Mouse (Mus musculus) neural tube, embryonic 11.5 days (tissue): ENCODE results near the gene Pgpep1l. TPM values are rescaled to one million over a fixed set of nuclear protein-coding genes. Genes with fewer than 3 reads are reported as not detected.

Experiments used
- ATAC-seq: fragments of 200-750 bp; cut with Nextera tagmentation; 2 replicates; pipeline ENCODE4 v1.8.0; 2017; ENCODE audit warnings: moderate number of reproducible peaks, mild to moderate bottlenecking, moderate TSS enrichment, moderate library complexity; ENCODE audit not compliant: insufficient read depth, low FRiP score, low TSS enrichment
- DNase-seq: peaks from one replicate; pipeline ENCODE4 v3.0.0-alpha.2; 2015; ENCODE audit warnings: low spot score
- H3K27ac ChIP-seq: fragments of 300-500 bp; sonication (generic); 2 replicates; pipeline ENCODE4 v1.5.1; 2014; ENCODE audit warnings: low read depth, mild to moderate bottlenecking, low read length
- H3K27me3 ChIP-seq: fragments of 300-500 bp; sonication (generic); 2 replicates; pipeline ENCODE4 v1.6.1; 2014; ENCODE audit warnings: mild to moderate bottlenecking, low read length, mixed read lengths; ENCODE audit not compliant: control insufficient read depth, insufficient read depth
- H3K36me3 ChIP-seq: fragments of 300-500 bp; sonication (generic); 2 replicates; pipeline ENCODE4 v1.6.1; 2014; ENCODE audit warnings: mild to moderate bottlenecking, low read length, moderate library complexity, mixed read lengths; ENCODE audit not compliant: control insufficient read depth, insufficient read depth
- H3K4me1 ChIP-seq: fragments of 300-500 bp; sonication (generic); 2 replicates; pipeline ENCODE4 v1.6.1; 2014; ENCODE audit warnings: low read length, mixed read lengths; ENCODE audit not compliant: control insufficient read depth, insufficient read depth
- H3K4me2 ChIP-seq: fragments of 300-500 bp; sonication (generic); 2 replicates; pipeline ENCODE4 v1.6.1; 2014; ENCODE audit warnings: low read depth, mild to moderate bottlenecking, moderate library complexity
- H3K4me3 ChIP-seq: fragments of 300-500 bp; sonication (generic); 2 replicates; pipeline ENCODE4 v1.5.1; 2014; ENCODE audit warnings: low read depth, low read length
- H3K9ac ChIP-seq: fragments of 300-500 bp; sonication (generic); 2 replicates; pipeline ENCODE4 v1.6.1; 2014; ENCODE audit warnings: mild to moderate bottlenecking, low read length
- H3K9me3 ChIP-seq: fragments of 300-500 bp; sonication (generic); 2 replicates; pipeline ENCODE4 v1.6.1; 2016; ENCODE audit warnings: low read length; ENCODE audit not compliant: control insufficient read depth
- WGBS: fragments of 180-500 bp; shearing (Covaris S2); extraction: QIAGEN DNeasy Blood & Tissue Kit; methylation state at CpG from one replicate; pipeline ENCODE4 v1.1.7; 2014; 5-methylcytosine and 5-hydroxymethylcytosine counted together
- polyA plus RNA-seq: library from polyadenylated mRNA; unstranded; fragments of >200 nt; fragmentation: Nextera tagmentation; extraction: Ambion mirVana; gene quantifications from 2 replicates; pipeline ENCODE4 v1.2.1, GENCODE M21; 2014

Gene Pgpep1l
- polyA plus RNA-seq, 1 experiment from 2014 or later = not detected

GRCm38 (mm10) chr7:68205776-68206427, 58.1 kb downstream of the Pgpep1l start:
- Histone ChIP-seq H3K27me3 (no peaks in the 10 kb centered on the region), H3K36me3 (peaks cover 2% of the 10 kb centered on the region; the same call in 1 of the 2 replicates), H3K4me2 (no peak overlapping the region), H3K9me3 (no peaks in the 10 kb centered on the region), H3K27ac (no peak overlapping the region), H3K4me3 (no peak overlapping the region), H3K9ac (no peak overlapping the region), H3K4me1 (no peaks in the 10 kb centered on the region)
- WGBS = 91% methylated on average over 8 of the region's 8 CpGs
- DNase-seq (no peak), ATAC-seq (no peak)

GRCm38 (mm10) chr7:68199609-68200008, 64.4 kb downstream of the Pgpep1l start:
- Histone ChIP-seq H3K4me3 (no peak overlapping the region), H3K27me3 (no peaks in the 10 kb centered on the region), H3K9me3 (no peaks in the 10 kb centered on the region), H3K4me1 (no peaks in the 10 kb centered on the region), H3K9ac (no peak overlapping the region), H3K4me2 (no peak overlapping the region), H3K27ac (no peak overlapping the region), H3K36me3 (peaks cover 2% of the 10 kb centered on the region; the same call in 1 of the 2 replicates)
- no peak for ATAC-seq
- WGBS = 93% methylated on average over 7 of the region's 7 CpGs
- DNase-seq = no peak

GRCm38 (mm10) chr7:68193958-68194695, 69.9 kb downstream of the Pgpep1l start:
- peaks cover 30% of the 10 kb centered on the region for H3K36me3 ChIP-seq
- no peak for ATAC-seq
- 85% methylated on average over 15 of the region's 15 CpGs for WGBS
- no peak overlapping the region for H3K4me2 ChIP-seq
- no peak overlapping the region for H3K4me3 ChIP-seq
- no peaks in the 10 kb centered on the region for H3K27me3 ChIP-seq
- no peaks in the 10 kb centered on the region for H3K9me3 ChIP-seq
- no peaks in the 10 kb centered on the region for H3K4me1 ChIP-seq
- no peak overlapping the region for H3K27ac ChIP-seq
- DNase-seq = no peak
- H3K9ac ChIP-seq = no peak overlapping the region

- DNase-seq = no peak
- Histone ChIP-seq H3K4me3 (no peak overlapping the region), H3K4me1 (no peaks in the 10 kb centered on the region), H3K27me3 (no peaks in the 10 kb centered on the region), H3K4me2 (no peak overlapping the region), H3K27ac (no peak overlapping the region), H3K9me3 (no peaks in the 10 kb centered on the region), H3K9ac (no peak overlapping the region), H3K36me3 (peaks cover 29% of the 10 kb centered on the region)
- WGBS = 95% methylated on average over 13 of the region's 13 CpGs
- no peak for ATAC-seq
Measured at GRCm38 (mm10) chr7:68189691-68190456, 74.2 kb downstream of the Pgpep1l start.

GRCm38 (mm10) chr7:68189211-68189610, 74.8 kb downstream of the Pgpep1l start:
- 85% methylated on average over 6 of the region's 6 CpGs for WGBS
- no peak overlapping the region for H3K4me3 ChIP-seq
- no peaks in the 10 kb centered on the region for H3K27me3 ChIP-seq

More at GRCm38 (mm10) chr7:68189211-68189610, 74.8 kb downstream of the Pgpep1l start:
- H3K27ac ChIP-seq = no peak overlapping the region
- DNase-seq = no peak
- no peak for ATAC-seq
- H3K9ac ChIP-seq = no peak overlapping the region
- no peaks in the 10 kb centered on the region for H3K9me3 ChIP-seq
- peaks cover 30% of the 10 kb centered on the region for H3K36me3 ChIP-seq
- H3K4me2 ChIP-seq = no peak overlapping the region
- H3K4me1 ChIP-seq = no peaks in the 10 kb centered on the region

Other genes with a start within 250 kb of the Pgpep1l start
- gene Fam169b, start 9.6 kb upstream of the Pgpep1l start, polyA plus RNA-seq = 0.42 and 0.70 TPM in 2 replicates